Mouse (Mus musculus) A20 (cell line): ENCODE results near the gene Ttc30a2.
"Not testable (repeated sequence)": the region's sequence is repeated elsewhere in the genome, so short reads cannot be mapped to it uniquely, and the experiment has no call there.

Experiments
- DNase-seq: peaks from one replicate; pipeline ENCODE4 v3.0.0-alpha.2; 2011; ENCODE audit warnings: low read depth, low spot score

Ttc30a2 gene

GRCm38 (mm10) chr2:75977752-75978368, at the start of gene Ttc30a2:
Ttc30a2 (minus strand) TSS chr2:75978170.
- not testable (repeated sequence) for DNase-seq

DNA sequence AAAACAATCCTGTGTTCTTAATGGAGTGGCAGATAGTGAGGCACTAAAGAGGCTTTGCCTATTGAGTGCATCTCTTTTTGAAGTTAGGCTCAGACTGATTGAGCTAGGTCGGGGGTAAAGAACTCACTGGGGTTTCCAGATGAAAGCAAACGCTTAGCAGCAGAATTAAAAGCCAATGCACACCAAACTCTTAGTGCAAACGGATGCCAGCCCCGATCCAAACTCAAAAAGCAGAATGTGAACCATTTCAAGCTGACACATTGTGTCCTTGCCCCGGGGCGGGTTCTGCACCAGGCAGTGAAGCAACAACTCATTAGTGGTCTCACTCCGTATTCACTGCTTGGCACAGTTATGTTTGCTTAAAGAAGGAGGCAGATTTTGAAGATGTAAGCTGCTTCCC, 38.9 kb upstream of the Ttc30a2 start:
- DNase-seq: no peak

DNA sequence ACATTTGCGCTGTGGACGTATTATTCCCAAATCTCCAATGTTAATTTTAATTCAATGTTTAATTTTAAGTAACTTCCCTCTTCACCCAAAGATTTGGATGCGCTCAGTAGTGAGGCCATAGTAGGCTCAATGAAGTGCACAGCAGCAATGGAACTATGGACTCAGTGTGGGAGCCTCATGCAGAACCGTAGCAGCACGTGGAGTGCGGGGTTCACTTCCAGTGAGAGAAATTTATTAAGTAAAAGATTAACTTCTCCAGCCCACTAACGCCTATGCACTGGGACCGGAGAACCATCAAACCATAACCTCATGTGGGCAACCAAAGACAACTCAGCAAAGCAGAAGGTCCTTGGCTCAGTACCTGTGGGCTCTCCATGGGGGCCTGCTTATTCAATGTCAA, 38.2 kb upstream of the Ttc30a2 start:
- DNase-seq: no peak

GRCm38 (mm10) chr2:76015460-76015859, 37.5 kb upstream of the Ttc30a2 start:
- DNase-seq: no peak

- DNase-seq: no peak
Observed at GRCm38 (mm10) chr2:76014659-76015058, 36.7 kb upstream of the Ttc30a2 start.

GRCm38 (mm10) chr2:76006194-76006593, 28.2 kb upstream of the Ttc30a2 start:
- no peak for DNase-seq

GRCm38 (mm10) chr2:76002899-76003298, 24.9 kb upstream of the Ttc30a2 start:
- no peak for DNase-seq

DNA sequence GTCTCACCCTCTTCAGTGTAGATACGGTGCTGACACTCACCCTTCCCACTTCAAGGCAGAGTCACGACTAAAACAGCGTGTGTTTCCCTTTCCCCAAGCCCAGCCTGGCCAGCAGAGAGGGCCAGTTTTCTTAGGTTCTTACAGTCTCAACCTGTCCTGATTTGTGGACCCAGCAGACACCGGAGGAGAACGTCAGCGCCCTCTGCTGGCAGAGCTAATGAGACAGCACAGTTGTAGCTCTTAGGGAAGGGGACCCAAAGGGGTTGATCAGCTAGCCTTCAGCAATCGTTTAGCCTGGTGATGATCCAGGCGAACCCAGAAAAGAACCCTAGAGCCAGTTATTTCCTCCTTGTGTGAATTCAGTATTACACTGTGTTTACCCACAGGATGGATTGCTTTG, 23.4 kb upstream of the Ttc30a2 start:
- DNase-seq: peak; percentile 51

GRCm38 (mm10) chr2:75999636-76000035, 21.7 kb upstream of the Ttc30a2 start:
- DNase-seq: no peak

DNA sequence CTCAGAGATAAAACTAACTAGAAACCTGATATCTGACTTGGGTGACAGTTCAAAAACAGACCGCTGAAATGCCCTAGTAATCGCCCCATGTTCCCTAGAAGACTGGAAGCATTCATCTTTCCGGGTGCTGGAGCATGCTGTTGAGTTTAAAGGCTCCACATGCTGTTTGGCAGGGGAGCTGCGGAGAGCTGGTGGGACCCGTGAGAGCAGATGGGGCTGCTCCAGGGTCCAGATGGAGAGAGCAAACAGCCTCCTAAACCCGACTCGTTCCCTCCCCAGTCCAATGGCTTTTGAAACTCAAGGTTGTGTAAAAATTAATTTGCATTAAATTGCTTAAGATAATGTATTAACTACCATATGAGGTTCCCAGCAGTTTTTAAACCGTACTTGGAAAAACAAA, 20.7 kb upstream of the Ttc30a2 start:
- DNase-seq: no peak

GRCm38 (mm10) chr2:75997726-75998125, 19.8 kb upstream of the Ttc30a2 start:
- no peak for DNase-seq

DNA sequence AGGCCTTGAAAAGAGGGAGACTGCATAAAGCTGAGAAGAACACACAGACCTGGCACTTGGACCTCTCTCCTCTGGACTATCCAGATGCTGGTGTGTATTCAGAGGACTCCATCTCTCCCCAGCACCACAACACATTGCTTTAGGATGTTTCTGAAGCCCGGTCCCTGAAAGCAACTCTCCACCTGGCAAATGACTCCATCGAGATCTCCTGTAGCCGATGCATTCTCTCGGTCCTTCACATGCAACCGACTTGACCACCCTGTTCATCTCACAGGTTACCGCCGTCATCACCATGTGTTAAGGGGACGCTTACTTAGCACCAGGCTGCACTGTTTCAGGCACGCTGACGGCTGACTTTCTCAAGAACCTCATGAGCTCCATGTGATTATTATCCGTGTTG, 16.9 kb upstream of the Ttc30a2 start:
- no peak for DNase-seq

GRCm38 (mm10) chr2:75991581-75992205, 13.7 kb upstream of the Ttc30a2 start:
- no peak for DNase-seq

DNA sequence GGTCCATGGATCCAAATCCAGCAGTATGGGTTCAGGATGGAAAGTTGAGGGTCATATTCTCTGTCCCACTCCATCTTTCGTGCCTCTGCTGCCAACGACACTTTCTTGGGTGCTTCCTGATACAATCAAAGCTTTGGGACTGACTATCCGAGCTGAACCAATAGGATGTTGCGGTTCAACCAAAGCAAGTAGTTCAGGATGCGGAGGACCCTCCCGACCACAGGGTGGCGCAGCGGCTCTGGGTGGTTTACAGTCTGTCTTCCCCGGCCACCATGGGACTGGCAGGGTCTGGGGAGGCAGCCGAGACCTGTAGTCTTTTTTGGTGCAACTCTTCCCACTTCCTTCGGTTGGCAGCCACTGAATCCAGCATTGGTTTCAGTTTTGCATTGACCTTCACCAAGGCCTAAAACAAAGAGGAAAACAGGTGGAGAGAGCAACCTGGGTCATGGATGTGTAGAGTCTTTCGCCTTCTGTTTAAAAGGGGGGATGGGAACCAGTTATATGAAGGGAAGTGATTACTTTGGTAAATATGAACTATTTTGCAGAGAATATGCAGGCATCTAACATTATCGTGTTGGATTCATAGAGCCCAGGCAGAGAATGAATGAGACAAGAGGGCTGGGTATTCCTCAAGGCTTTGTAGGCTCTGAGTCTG, 13.0 kb upstream of the Ttc30a2 start:
- DNase-seq: peak; percentile 70

DNA sequence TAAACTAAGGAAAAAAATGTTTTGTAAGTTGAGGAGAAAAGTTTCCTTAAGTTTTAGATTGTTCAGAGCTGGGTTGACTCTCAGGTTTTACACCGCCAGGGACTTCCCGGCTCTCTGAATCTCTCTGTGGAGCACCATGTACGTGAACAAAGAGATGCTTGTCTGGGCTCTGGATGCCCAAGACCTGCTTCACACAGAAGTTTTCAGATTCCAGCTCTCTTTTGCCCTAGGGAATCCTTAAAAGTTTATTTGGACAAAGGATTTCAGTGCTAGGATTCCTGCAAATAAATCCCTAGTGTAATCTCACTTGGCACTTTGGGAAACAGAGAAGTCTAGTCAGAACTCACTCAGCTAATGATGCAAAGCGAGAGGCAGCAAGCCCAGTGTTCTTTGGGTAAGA, 11.7 kb upstream of the Ttc30a2 start:
- DNase-seq: no peak

GRCm38 (mm10) chr2:75988779-75989363, 10.9 kb upstream of the Ttc30a2 start:
- DNase-seq: no peak

GRCm38 (mm10) chr2:75988378-75988777, 10.4 kb upstream of the Ttc30a2 start:
- no peak for DNase-seq

GRCm38 (mm10) chr2:75987739-75988138, 9.8 kb upstream of the Ttc30a2 start:
- DNase-seq: no peak

DNA sequence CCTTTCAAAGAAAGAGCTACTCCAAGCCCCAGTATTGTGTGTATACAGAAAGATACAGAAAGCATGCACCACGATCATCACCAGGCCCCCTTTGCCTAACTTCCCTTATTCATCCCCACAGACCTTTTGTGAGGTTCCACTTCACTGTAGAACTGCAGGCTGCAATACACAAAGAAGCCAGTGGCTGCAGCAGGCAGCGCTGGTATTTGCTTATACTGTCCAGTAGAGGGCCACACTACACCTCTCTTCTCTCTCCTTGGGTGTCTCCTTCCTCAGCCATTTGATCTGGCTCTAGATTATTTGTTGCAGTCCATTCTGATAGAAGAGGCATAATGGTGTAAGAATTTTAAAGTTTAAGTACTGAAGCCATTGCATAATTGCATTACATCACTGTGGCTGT, 7.2 kb upstream of the Ttc30a2 start:
- peak; percentile 68 for DNase-seq

DNA sequence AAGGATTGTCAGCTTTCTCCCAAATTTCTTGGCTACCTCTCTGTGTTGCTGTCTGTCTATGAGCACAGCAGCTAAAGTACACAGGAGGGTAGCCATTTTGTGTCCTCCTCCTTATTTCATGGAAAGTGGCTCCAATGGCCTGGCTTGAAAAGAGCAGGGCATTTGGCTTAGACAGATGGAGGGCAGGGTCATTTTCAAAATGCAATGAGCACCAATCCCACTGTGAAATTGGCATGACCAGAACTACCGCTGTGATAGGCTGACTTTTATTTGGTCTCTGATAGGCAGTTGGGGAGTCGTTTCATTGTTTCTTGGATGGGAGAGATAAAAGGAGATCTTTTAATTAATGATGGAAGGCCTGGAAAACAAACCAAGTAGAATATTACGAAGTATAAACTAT, 5.9 kb upstream of the Ttc30a2 start:
- DNase-seq: no peak

DNA sequence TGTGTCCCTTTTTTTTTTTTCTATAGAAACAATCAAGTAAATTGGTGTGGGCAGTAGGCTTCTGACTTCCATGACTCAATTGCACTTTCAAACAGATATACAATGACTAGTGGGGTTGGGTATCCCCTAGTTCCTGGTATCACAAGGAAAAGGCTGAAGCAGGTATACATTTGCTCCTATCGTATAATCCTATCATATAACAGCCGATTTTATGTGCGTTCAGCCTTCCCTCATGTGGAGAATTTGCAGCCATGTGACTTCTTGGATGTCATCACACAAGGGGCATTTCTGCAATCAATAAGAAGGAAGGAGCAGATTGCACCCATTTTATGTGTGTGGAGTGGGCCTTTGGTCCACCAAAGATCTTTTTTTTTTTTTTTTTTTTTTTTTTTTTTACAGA, 5.1 kb upstream of the Ttc30a2 start:
- no peak for DNase-seq

DNA sequence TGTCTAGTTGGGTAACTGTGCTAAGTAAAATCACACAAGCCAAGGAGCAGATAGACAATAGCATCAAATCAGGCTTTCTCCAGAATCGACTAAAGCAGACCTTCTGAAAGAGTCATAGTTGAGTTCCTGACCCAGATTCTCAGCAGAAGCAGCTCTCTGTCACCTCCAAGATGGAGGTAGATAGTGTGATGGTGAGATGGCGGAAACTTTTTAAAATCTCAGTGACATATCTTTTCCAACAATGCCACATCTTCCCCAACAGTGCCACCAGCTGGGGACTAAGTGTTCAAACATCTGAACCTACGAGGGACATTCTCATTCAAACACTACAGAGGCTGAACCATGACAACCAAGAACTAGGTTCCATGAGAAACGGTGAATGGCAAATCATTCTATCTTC, 4.7 kb upstream of the Ttc30a2 start:
- no peak for DNase-seq
